Mouse (Mus musculus): ENCODE data around the gene Gm17455. TPM values are rescaled to one million over a fixed set of nuclear protein-coding genes. Genes with fewer than 3 reads are reported as not detected.

Gm17455 gene
- total RNA-seq, 4 experiments from 2014 or later, result not detected

DNA sequence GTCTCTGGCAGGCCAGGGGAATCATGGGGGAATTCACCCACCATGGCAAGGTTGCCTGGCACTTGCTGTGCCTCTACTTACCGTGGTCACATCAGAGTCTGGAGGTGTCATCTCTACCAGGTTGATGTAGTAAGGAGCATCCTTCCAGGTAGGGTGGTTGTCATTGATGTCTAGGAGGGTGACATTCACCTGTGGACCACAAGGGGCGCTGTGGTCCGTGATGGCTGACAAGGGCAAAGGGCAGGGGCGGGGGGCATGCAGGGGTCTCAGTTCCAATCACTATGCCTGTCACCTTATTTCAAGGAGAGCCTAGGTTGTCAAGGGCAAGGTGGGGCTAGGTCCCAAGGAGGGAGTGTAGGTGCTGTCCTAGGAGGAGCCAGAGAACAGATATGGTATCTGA is 20.1 kb downstream of the Gm17455 start:
- DNase-seq (ENCODE audit: low spot score), result no peak

DNA sequence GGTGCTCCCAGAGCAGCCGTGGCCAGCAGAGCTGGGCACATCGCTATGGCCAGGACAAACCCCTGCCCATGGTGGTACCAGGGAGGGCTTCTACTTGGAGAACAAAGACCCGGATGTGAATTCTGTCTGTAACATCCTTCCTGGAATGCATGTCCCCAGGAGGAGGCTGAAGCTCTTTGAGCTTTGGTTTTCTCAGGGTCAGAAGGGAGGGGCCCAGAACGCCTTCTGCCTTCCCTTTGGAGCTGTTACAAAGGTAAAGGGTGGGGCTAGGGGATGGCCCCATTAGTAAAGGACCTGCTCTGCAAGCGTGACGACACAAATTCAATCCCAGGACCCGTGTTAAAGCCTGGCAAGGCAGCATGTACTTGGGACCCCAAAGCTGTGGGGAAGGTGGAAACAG is 23.2 kb downstream of the Gm17455 start:
- no peak for DNase-seq (ENCODE audit: low spot score)

DNA sequence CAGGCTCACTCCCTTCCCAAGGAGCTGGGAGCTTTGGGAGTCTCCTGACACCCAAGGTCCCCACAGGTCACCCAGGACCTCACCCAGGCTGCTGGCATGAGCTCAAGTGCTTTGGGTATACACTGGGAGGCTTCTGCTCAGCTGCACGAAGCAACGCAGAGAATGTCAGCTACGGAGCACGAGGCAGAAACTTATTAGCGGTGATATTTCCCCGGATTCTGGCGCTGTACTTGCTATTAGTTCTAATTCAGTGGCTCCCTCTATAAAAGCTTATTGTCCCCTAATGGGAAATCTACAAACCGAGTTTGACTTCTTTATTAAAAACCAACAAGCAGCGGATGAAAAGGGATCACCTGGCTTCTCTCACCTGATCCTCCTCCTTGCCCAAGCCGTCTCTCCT is 30.5 kb downstream of the Gm17455 start:
- no peak for DNase-seq (ENCODE audit: low spot score)

DNA sequence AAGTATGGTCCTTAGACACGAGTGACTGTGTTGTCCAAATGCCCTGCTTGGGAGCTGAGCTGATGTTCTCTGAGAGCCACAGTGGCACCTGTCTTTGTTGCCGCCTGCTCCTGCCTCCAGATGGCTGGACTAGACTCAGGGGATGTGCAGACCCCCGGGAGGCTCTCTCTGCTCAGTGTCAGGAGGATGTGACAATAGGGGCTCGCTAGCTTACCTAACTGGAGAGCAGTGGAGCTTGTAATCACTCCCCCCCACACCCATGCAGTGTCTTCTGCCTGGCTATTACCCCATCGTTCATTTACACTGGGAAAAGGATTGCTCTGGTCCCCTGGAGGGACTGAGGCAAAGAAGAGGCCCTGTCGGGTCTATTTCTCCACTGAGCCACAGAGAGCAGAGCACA is 31.1 kb downstream of the Gm17455 start:
- no peak for DNase-seq (ENCODE audit: low spot score)

DNA sequence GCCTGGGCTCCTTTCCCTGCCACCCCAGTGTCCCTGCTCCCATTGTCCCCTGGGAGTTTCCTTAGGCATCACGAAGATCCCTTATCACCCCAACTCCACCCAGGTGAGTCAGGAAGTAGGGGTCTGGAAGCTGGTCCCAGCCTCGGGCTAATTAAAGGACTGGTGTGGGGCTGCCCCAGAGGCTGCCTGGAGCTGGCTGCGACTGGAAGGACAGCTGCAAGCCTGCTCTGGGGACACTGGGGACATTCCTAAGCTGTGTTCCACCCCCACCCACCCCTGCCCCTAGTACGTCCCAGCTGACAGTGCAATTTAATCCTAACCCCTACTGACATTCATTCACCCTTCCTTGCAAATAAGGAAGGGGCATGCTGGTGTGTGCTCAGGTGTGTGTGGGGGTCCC is 33.2 kb downstream of the Gm17455 start:
- no peak for DNase-seq (ENCODE audit: low spot score)

DNA sequence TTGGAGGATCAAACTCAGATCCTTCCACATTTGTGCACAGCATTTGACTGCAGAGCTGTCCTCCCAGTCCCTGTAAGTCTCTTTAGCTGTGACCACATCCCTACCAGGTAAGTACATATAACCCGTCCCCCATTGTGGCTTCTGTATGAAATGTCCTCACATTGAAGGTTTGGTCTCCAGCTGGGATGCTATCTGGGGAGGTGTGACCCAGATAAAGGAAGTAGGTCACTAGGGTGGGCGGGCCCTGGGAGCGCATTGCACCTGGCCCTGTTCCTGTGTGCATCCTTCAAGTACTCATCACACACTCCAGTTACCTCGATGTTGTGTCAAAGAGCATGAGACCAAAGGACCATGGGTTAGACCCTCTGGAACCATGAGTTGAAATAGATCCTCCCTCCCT is 42.8 kb downstream of the Gm17455 start:
- DNase-seq (ENCODE audit: low spot score), result no peak

DNA sequence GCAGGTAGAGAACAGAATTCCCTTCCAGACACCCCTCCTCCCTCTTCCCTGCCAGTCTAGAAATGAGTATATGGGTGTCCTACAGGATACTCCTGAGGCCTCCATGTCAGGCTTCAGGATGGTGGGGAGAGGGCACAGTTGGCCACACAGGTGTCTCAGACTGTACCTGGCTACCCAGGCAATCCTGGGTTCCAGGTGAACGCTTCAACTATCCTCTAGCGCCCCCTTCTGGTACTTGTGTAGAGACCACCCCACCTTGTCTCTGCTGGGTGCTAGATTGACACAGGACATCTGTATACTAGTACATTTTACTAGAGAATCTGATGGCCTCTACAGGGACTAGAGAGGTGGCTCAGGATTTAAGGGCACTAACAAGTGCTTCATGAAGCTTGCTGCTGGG is 43.6 kb downstream of the Gm17455 start:
- no peak for DNase-seq (ENCODE audit: low spot score)

DNA sequence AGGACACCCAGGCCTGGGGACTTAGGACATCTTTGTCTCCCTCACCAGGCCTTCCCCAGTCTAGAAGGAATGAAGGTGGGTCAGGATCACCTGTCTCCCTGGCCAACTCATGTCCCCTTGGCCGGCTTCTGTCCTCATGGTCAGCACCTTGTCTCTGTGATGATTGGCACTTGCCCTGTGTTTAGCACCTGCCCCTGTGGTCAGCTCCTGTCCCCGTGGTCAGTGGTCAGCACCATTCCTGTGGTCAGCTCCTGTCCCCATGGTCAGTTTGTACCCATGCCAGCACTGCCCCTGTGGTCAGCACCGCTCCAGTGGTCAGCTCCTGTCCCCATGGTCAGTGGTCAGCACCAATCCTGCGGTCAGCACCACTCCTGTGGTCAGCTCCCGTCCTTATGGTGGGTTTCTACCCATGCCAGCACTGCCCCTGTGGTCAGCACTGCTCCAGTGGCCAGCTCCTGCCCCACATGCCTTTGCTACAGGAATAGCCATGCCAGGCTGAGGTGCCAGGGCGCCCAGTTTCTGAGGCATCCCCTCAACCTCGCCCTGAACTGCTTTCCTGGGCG is 45.6 kb downstream of the Gm17455 start:
- DNase-seq (ENCODE audit: low spot score), result no peak

DNA sequence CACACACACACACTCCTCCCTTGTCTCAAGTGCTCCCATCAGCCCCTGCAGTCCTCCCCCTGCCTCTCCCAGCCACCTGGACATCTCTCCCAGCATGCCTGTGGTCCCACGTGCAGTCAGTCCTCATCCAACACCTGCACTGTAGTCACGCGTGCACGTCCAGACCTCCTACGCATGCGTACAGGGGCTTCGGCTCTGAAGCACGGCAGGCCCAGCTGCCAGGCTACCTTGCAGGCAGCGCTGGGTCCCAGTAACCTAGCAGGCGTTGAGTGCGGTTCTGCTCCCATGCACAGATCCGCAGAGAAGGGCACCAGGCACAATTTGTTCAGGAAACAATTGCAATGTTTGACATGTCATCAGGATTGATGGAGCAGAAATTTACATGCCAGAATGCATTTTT is 47.7 kb downstream of the Gm17455 start:
- DNase-seq (ENCODE audit: low spot score), result no peak

Other genes with a start within 250 kb of the Gm17455 start
- 1 to 10 TPM in 1 of 4 experiments, under 1 TPM in 3; 0.65 to 1.2 (median 0.80) TPM for gene Chst3, start 180.5 kb upstream of the Gm17455 start, total RNA-seq (2022)
- gene Psap, start 122.1 kb upstream of the Gm17455 start, total RNA-seq (2022), result 1,000 to 10,000 TPM; 1,268 to 1,360 (median 1,315) TPM
- 10 to 100 TPM; 11.2 to 19.9 (median 15.0) TPM for gene Vsir, start 52.9 kb upstream of the Gm17455 start, total RNA-seq (2022)